Mouse (Mus musculus) embryonic fibroblast, embryonic 13.5 days (primary cell): ENCODE results near the gene Tpd52l1. TPM values are rescaled to one million over a fixed set of nuclear protein-coding genes. Genes with fewer than 3 reads are reported as not detected.

Experiments
- H3K27ac ChIP-seq: 2 replicates; pipeline ENCODE4 v1.5.1; 2012; ENCODE audit warnings: low read length, control low read depth, inconsistent platforms; ENCODE audit not compliant: insufficient read depth
- H3K4me1 ChIP-seq: 2 replicates; pipeline ENCODE4 v1.6.1; 2011; ENCODE audit warnings: low read length; ENCODE audit not compliant: control insufficient read depth, insufficient read depth
- H3K4me3 ChIP-seq: 2 replicates; pipeline ENCODE4 v1.5.1; 2011; ENCODE audit warnings: mild to moderate bottlenecking, control low read depth, low read length; ENCODE audit not compliant: insufficient read depth
- CTCF ChIP-seq: IDR thresholded peaks from 2 replicates; pipeline ENCODE4 v1.5.1; 2011; ENCODE audit warnings: mild to moderate bottlenecking, control low read depth, low read length, moderate library complexity, borderline replicate concordance; ENCODE audit not compliant: insufficient read depth
- POLR2A ChIP-seq: IDR thresholded peaks from 2 replicates; pipeline ENCODE4 v1.6.1; 2011; ENCODE audit warnings: low read depth, mild to moderate bottlenecking, control low read depth, low read length, moderate library complexity
- polyA plus RNA-seq: library from polyadenylated mRNA; stranded (reverse); fragments of >200 nt; gene quantifications from 2 replicates; pipeline ENCODE4 v1.2.4, GENCODE M21; 2011; ENCODE audit warnings: low read depth; ENCODE audit not compliant: missing spikeins, insufficient read length

The Tpd52l1 gene
- 7.2 and 11.2 TPM in 2 replicates for polyA plus RNA-seq

GRCm38 (mm10) chr10:31445291-31446124 lies at the start of gene Tpd52l1:
TSS of gene Tpd52l1 (minus strand) at chr10:31445958.
- Histone ChIP-seq H3K27ac (no peak within 1 kb of the TSS), H3K4me1 (peaks cover 4% of the 10 kb centered on the region; the same call in 1 of the 2 replicates), H3K4me3 (peak within 1 kb of the TSS; percentile 57)
- no peak; the same call in 1 of the 2 replicates for TF ChIP-seq POLR2A
- TF ChIP-seq CTCF, result peak; percentile 93

- Histone ChIP-seq H3K4me1 (no peaks in the 10 kb centered on the region), H3K4me3 (no peak overlapping the region), H3K27ac (no peak overlapping the region)
- TF ChIP-seq CTCF, result no peak
- no peak for TF ChIP-seq POLR2A
Measured at GRCm38 (mm10) chr10:31494296-31494695, 48.5 kb upstream of the Tpd52l1 start.

GRCm38 (mm10) chr10:31467043-31467898 lies 21.5 kb upstream of the Tpd52l1 start:
- Histone ChIP-seq H3K27ac (peak overlapping the region; percentile 84), H3K4me1 (peaks cover 10% of the 10 kb centered on the region), H3K4me3 (no peak overlapping the region)
- TF ChIP-seq POLR2A (no peak), CTCF (no peak)

GRCm38 (mm10) chr10:31465840-31466541 lies 20.2 kb upstream of the Tpd52l1 start:
- TF ChIP-seq CTCF, result no peak
- no peak for TF ChIP-seq POLR2A
- no peak overlapping the region for H3K4me3 ChIP-seq
- H3K27ac ChIP-seq, result no peak overlapping the region
- peaks cover 10% of the 10 kb centered on the region for H3K4me1 ChIP-seq

- Histone ChIP-seq H3K27ac (no peak overlapping the region), H3K4me1 (peaks cover 10% of the 10 kb centered on the region), H3K4me3 (no peak overlapping the region)
- no peak for TF ChIP-seq CTCF
- no peak for TF ChIP-seq POLR2A
Measured at GRCm38 (mm10) chr10:31465424-31465823, 19.7 kb upstream of the Tpd52l1 start.

DNA sequence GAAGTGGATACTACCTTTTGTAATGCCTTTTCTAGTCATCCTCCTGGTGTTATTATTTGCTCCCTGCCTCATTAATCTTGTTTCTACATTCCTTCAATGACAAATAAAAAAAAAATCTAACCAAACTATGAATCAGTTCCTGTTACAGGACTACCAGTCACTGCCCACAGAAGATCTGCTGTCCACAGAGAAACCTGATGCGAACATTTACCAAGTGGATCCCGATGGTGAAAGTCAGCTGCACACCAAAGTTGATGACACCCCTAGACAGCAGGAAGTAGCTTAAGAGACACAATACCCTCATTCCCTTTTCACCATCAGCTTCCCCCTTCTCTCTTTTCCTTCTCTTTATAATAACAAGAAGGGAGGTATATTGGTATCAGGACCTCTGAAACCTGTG lies 17.3 kb upstream of the Tpd52l1 start:
- H3K27ac ChIP-seq, result peak overlapping the region; percentile 52; the same call in 1 of the 2 replicates
- TF ChIP-seq CTCF (no peak), POLR2A (no peak)
- no peak overlapping the region for H3K4me3 ChIP-seq
- peaks cover 10% of the 10 kb centered on the region for H3K4me1 ChIP-seq

- no peak overlapping the region for H3K4me3 ChIP-seq
- TF ChIP-seq POLR2A (no peak), CTCF (no peak)
- H3K4me1 ChIP-seq, result no peaks in the 10 kb centered on the region
- no peak overlapping the region for H3K27ac ChIP-seq
Measured at GRCm38 (mm10) chr10:31456806-31457205, 11.0 kb upstream of the Tpd52l1 start.

DNA sequence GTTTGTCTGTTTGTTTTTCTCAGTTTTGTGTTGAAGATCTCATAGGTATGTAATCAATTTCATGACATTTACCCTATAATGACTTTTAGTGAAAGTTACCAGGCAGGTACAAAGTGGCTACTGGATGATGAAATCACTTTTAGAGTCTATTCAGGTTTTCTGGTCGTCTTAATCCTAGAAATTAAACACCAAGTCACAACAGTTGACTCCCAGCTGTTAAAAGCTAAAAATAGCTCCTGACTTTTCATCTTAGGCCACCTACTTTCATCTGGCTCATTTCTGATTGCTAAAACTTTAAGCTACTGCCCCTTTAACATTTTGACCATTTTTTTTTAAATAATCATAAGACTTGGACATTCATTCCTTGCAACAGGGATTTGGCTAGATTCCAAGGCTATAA lies 1.3 kb upstream of the Tpd52l1 start:
- no peak overlapping the region for H3K4me3 ChIP-seq
- no peak overlapping the region for H3K27ac ChIP-seq
- TF ChIP-seq CTCF, result no peak
- no peak for TF ChIP-seq POLR2A
- H3K4me1 ChIP-seq, result peaks cover 4% of the 10 kb centered on the region; the same call in 1 of the 2 replicates

- Histone ChIP-seq H3K4me1 (peaks cover 4% of the 10 kb centered on the region; the same call in 1 of the 2 replicates), H3K27ac (no peak overlapping the region), H3K4me3 (no peak overlapping the region)
- TF ChIP-seq POLR2A (no peak), CTCF (no peak)
Measured at GRCm38 (mm10) chr10:31444206-31444605, 1.6 kb downstream of the Tpd52l1 start.
